Mouse (Mus musculus): ENCODE data around the gene Gh. TPM values are rescaled to one million over a fixed set of nuclear protein-coding genes. Genes with fewer than 3 reads are reported as not detected.

Gene Gh
- polyA plus RNA-seq, 1 experiment from 2014 or later: not detected

Other genes with a start within 250 kb of the Gh start
- gene Taco1, start 235.8 kb downstream of the Gh start, polyA plus RNA-seq (2014; fragmentation: Nextera tagmentation; extraction: Ambion mirVana): 8.7 and 11.7 TPM in 2 replicates
- 14.2 and 15.7 TPM in 2 replicates for gene Map3k3, start 217.3 kb downstream of the Gh start, polyA plus RNA-seq (2014; fragmentation: Nextera tagmentation; extraction: Ambion mirVana)
- not detected in 2 replicates for gene Gm10840, start 141.0 kb downstream of the Gh start, polyA plus RNA-seq (2014; fragmentation: Nextera tagmentation; extraction: Ambion mirVana)
- gene Limd2, start 141.0 kb downstream of the Gh start, polyA plus RNA-seq (2014; fragmentation: Nextera tagmentation; extraction: Ambion mirVana): 298 and 301 TPM in 2 replicates
- gene Strada, start 99.7 kb downstream of the Gh start, polyA plus RNA-seq (2014; fragmentation: Nextera tagmentation; extraction: Ambion mirVana): 36.4 and 44.5 TPM in 2 replicates
- 65.7 and 72.3 TPM in 2 replicates for gene Ccdc47, start 85.5 kb downstream of the Gh start, polyA plus RNA-seq (2014; fragmentation: Nextera tagmentation; extraction: Ambion mirVana)
- gene Ddx42, start 84.9 kb downstream of the Gh start, polyA plus RNA-seq (2014; fragmentation: Nextera tagmentation; extraction: Ambion mirVana): 91.4 and 103 TPM in 2 replicates
- 59.4 and 61.2 TPM in 2 replicates for gene Ftsj3, start 45.8 kb downstream of the Gh start, polyA plus RNA-seq (2014; fragmentation: Nextera tagmentation; extraction: Ambion mirVana)
- gene Psmc5, start 45.7 kb downstream of the Gh start, polyA plus RNA-seq (2014; fragmentation: Nextera tagmentation; extraction: Ambion mirVana): 381 and 414 TPM in 2 replicates
- 31.6 and 33.2 TPM in 2 replicates for gene Smarcd2, start 28.9 kb downstream of the Gh start, polyA plus RNA-seq (2014; fragmentation: Nextera tagmentation; extraction: Ambion mirVana)
- gene Tcam1, start 25.2 kb downstream of the Gh start, polyA plus RNA-seq (2014; fragmentation: Nextera tagmentation; extraction: Ambion mirVana): 0.08 and 0.35 TPM in 2 replicates
- gene Cd79b, start 12.9 kb upstream of the Gh start, polyA plus RNA-seq (2014; fragmentation: Nextera tagmentation; extraction: Ambion mirVana): 0.91 and 1.9 TPM in 2 replicates
- 0.05 TPM in 1 of 2 replicates, not detected in the other for gene Scn4a, start 51.4 kb upstream of the Gh start, polyA plus RNA-seq (2014; fragmentation: Nextera tagmentation; extraction: Ambion mirVana)
- not detected in 2 replicates for gene Prr29, start 63.6 kb upstream of the Gh start, polyA plus RNA-seq (2014; fragmentation: Nextera tagmentation; extraction: Ambion mirVana)
- gene Icam2, start 86.2 kb upstream of the Gh start, polyA plus RNA-seq (2014; fragmentation: Nextera tagmentation; extraction: Ambion mirVana): 17.0 and 19.1 TPM in 2 replicates
- gene Ern1, start 186.0 kb upstream of the Gh start, polyA plus RNA-seq (2014; fragmentation: Nextera tagmentation; extraction: Ambion mirVana): 5.5 and 6.2 TPM in 2 replicates

Data from hindbrain, embryonic 11.5 days (tissue).